Mouse (Mus musculus) 3134 (cell line): ENCODE results near the gene Kat7.

Source experiments
- DNase-seq: peaks from one replicate; pipeline ENCODE4 v3.0.0-alpha.2; 2011; ENCODE audit warnings: low spot score; ENCODE audit not compliant: insufficient read length; ENCODE audit errors: extremely low read depth

The Kat7 gene

DNA sequence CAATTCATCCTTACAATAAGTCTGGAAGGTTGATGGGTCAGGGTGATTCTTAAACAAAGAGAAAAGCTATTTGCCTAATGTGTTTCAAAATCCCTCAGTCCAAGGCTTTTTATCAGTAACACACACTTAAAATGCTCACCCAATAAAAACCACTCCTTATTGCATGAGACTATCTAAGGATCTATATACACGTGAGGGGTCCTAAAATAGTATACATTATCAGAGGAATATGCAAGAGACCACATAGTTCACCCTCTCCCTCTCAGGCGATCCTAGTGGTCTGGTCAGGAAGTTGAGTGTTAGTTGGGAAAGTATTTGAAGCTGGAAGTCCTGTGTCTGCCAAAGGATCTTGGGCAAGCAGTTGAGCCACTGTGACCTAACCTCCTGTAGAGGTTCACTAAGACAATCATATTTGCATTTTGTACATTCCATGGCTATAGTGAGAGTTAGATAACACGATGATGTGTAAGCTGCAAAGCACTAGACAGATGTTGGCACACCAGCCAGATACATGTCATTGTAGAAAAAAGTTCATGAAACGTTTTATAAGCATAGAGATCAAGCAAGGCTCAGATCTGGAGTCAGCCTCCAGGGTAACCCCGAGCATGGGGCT, 24.5 kb upstream of the Kat7 start:
- no peak for DNase-seq

DNA sequence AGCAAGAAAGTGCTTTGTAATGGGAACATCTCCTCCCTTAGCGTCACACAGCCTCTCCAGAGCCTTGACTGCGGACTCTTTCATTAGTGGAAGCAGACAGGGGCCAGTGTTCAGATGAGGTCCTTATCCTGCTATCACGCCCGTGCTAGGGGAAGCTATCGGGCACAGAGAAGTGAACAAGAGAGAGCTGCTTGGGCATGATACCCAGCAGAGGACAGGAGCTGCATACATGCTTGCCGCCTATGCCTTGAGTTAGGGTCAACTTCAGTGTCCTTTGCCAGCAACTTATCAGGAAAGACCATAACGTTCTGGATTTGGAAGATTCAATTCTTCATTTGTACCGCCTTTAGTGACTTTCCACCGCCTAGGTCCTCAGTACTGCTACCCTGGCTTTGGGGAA, 23.8 kb upstream of the Kat7 start:
- DNase-seq = no peak

DNA sequence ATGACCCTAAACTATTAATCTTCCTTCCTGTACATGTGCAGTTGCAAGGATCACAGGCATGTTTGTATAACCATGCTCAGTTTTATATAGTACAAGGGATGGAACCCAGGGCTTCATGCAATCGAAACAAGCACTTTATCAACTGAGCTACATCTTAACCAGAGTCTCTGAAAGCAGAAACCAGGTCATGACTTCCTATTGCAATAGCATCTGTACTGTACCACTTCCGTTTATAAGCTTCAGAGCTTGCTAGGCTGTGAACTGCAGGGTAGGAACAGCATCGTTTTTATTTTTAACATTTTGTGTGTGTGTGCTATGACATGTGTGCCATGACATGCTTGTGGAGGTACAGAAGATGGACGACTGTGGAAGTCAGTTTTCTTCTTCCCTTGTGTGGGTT, 23.2 kb upstream of the Kat7 start:
- no peak for DNase-seq

DNA sequence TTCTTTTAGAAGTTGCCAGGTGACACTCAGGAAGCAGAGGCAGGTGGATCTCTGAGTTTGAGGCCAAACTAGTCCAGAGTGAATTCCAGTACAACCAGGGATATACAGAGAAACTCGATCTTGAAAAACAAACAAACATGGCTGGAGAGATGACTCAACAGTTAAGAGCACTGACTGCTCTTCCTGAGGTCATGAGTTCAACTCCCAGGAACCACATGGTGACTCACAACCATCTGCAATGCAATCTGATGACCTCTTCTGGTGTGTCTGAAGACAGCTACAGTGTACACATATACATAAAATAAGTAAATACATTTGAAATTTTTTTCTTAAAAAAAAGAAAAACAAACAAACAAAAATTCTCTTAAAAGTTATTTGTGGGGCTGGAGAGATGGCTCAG, 20.6 kb upstream of the Kat7 start:
- DNase-seq = peak; percentile 68

- no peak for DNase-seq
Measured at GRCm38 (mm10) chr11:95328629-95329028, 18.6 kb upstream of the Kat7 start.

- no peak for DNase-seq
Measured at GRCm38 (mm10) chr11:95326243-95326642, 16.2 kb upstream of the Kat7 start.

DNA sequence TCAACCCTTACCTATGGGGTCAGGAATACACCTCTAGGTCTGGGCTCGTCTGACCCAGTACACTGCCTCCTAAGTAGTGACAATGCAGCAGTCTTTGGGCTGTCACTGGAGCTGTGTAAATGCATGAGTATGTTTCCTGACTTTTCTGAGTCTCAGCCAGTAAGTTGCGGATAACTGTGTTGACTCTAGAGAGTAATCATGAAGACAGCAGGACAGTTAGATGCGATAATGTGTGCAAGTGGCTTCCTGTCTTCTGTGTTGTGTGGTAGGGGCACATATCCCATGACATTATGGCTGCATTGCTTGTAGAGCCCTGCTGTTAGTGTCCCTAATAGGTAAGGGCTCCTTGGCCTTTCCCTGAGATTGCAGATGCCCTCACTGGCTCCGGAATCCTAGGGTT, 15.8 kb upstream of the Kat7 start:
- DNase-seq = no peak

GRCm38 (mm10) chr11:95324181-95324580, 14.1 kb upstream of the Kat7 start:
- no peak for DNase-seq

- DNase-seq = no peak
Measured at GRCm38 (mm10) chr11:95320010-95320409, 10.0 kb upstream of the Kat7 start.

DNA sequence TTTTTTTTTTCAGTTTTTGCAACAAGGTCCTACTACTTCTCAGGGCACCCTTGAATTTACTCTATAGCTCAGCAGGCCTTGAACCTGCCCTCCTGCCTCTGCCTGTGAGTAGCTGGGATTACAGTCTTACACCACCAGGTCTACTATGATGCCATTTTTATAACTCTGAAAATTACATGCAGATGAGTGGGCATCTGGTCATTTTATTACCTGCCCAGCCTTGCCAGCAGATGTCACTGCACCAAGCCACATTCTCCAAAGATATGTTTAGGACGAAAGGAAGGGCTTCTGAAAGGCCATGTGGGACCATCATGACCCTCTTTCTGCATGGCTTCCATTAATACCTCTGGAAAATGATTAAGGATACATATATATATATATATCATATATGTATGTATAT, 9.5 kb upstream of the Kat7 start:
- no peak for DNase-seq

DNA sequence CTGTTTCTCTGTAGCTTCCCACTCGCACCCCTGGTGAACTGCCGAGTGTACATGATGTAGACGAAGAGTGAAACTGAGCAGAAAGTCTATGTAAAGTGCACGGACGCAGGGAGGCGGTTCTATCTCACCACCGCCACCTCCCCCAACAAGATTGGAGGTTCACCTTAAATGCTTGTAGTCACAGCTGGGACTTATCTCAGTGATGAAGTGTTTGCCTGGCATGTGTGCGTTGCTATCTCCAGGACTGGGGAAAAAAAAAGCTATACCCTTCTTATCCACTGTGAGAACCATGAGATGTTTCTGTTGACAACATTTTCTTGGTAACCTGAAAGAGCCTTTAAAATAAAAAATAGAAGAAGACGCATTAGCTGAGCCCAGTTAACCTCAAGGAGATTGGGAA, 8.1 kb upstream of the Kat7 start:
- no peak for DNase-seq

DNA sequence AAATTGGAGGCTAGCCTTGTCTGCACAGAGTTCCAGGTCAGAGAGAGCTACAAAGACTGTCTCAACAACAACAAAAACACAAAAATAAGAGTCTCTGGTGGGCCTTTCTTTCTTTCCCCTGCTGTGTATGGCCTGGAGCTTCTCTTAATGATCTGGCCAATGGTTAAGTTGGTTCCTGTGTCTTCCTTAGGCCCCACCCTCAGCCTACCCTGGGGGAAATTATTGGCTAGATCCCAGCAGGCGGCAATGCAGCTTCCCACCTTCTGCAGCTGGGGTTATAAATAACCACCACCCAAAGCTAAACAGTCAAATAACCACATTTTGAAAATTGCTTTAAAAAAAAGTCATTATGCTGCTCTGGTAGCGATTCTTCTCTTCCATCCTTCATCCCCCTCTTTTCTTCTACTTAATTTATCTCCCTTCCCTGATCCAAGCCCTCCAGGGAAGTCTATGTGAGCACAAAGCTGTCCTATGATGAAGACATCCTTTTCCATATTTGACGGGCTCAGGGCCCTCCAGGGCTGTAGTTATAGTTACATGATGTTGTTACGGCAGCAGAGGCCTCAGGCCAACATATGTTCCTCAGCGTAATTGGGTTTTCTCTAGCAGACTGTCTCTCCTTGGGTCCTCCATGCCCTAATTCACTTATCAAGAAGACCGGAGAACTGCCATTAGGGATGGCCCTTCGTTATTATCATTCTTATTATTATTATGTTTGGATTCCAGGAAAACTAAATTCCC, 5.3 kb upstream of the Kat7 start:
- DNase-seq = no peak

DNA sequence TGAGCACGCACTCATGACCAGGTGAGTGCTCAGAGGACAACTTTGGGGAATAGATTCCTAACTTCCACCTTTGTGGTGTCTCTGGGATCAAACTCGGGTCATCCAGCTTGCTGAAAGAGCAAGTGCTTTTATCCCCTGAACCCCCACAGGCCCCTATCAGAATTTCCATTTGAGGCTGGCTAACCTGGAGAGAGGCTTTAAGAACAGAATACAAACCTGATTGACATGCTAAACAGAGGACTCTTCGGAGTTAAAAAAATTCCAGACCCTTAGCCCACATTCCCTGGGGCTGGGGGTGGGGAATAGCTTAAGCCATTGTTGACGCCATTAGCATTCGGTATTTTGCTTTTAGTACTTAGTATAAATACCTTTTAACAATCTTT, 1.4 kb upstream of the Kat7 start:
- DNase-seq = no peak

GRCm38 (mm10) chr11:95310648-95311424, 790 bp upstream of the Kat7 start:
- no peak for DNase-seq

DNA sequence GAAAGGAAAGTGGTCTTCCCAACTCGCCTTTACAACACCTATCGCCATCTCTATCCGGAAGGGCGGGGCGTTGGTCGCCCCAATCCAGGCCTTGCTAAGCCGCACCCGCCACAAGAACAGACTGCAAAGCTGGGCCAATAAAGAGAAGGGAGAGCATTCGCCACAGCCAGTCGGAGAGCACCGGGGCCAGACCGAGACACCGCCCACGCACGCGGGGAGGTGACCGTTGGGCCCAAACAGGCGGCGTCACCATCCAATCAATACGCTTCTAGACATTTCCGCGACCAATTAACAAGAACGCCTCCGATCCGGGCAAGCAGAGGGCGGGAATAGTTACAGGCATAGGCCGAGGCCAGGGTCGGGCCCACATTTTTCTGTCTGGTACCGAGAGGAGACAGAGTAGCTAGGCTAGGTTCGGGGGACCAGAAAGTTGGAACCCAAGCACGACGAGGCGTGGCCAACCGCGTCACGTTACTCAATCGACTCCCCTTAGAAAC, 488 bp downstream of the Kat7 start:
- peak; percentile 100 for DNase-seq

DNA sequence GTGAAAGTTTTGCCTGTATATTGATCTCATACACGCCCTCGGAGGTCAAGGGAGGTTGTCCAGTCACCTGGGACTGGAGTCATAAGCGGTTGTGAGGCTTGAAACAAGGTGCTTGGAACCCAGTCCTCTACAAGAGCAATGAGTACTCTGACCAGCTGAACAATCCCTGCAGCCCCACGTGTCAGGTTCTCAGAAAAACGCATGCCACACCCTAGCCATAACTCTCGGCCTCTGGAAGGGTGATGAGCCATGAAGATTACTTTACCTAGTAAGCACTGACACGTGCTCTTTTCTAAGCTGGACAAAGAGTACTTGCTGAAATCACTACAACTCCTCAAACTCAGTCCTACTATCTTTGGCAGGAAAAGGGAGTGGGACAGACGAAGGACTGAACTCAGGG, 2.5 kb downstream of the Kat7 start:
- no peak for DNase-seq

- DNase-seq = no peak
Measured at GRCm38 (mm10) chr11:95305600-95305999, 4.4 kb downstream of the Kat7 start.

GRCm38 (mm10) chr11:95301772-95302171, 8.3 kb downstream of the Kat7 start:
- no peak for DNase-seq

DNA sequence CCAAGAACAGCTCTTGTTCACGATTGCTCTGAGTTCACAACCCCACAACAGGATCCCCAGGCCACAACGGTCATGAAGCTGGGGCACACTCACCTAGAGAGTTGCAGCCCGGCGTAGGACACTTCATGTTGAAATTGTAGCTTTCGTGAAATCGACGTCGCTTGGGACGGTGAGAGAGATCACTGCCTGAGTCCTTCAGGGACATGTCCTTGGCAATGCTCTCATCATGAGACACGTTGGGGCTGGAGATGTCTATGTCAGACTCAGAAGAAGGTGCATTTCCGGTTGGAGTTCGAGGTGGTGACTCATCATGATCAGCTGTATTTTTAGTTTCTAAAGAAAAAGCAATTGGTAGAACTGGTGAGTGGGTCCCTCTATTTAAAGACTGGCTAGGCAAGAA, 10.2 kb downstream of the Kat7 start:
- DNase-seq = no peak

- peak; percentile 21 for DNase-seq
Measured at GRCm38 (mm10) chr11:95298146-95298545, 11.9 kb downstream of the Kat7 start.

DNA sequence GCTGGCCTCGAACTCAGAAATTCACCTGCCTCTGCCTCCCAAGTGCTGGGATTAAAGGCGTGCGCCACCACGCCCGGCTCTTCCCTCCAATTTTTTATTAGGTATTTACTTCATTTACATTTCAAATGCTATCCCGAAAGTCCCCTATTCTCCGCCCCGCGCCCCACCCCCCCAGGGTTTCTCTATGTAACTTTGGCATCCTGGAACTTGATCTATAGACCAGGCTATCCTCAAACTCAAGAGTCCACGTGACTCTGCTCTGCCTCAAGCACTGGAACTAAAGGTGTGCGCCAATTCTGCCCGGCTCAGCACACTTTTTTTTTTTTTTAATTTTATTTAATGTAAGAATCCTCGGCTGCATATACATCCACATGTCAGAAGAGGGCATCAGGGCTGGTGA, 14.3 kb downstream of the Kat7 start:
- DNase-seq = no peak
